13 mouse cellular contexts compared by ENCODE assay signal in genomic region chr3:151333867-151334341, GRCm38 (mm10).
A peak's percentile ranks its signal among the peaks of the same experiment; 100 is the strongest.
DNase-seq lines count a peak whose midpoint lies in the region; ATAC-seq lines count a peak whose summit lies in the region.
"Had no signal": no experiment of that assay in that cellular context is flagged by ENCODE, and none has a peak within 500 bp of the region (broad histone marks: within the 10 kb centered on the region; RNA-seq: fewer than 3 reads in every experiment).

No protein-coding gene starts in this region.

- no peaks in the 10 kb centered on the region for H3K9me3 ChIP-seq in midbrain, embryonic 11.5 days (ENCODE audit: control insufficient read depth, low read length)
- H3K9me3 ChIP-seq in midbrain, embryonic 10.5 days (replicated peaks): no peaks in the 10 kb centered on the region
- no peaks in the 10 kb centered on the region for H3K9me3 ChIP-seq in forebrain, embryonic 10.5 days
- no peaks in the 10 kb centered on the region for H3K9me3 ChIP-seq in hindbrain, embryonic 16.5 days (ENCODE audit: control insufficient read depth, low read length)
- H3K9me3 ChIP-seq in heart, embryonic 10.5 days: no peaks in the 10 kb centered on the region
- no peaks in the 10 kb centered on the region for H3K9me3 ChIP-seq in heart, embryonic 12.5 days (replicated peaks)

- no peaks in the 10 kb centered on the region for H3K27me3 ChIP-seq in midbrain, embryonic 11.5 days (ENCODE audit: control insufficient read depth, insufficient read depth, low read length)
- no peaks in the 10 kb centered on the region for H3K27me3 ChIP-seq in midbrain, embryonic 10.5 days (ENCODE audit: low read depth, poor library complexity, severe bottlenecking)
- H3K27me3 ChIP-seq in forebrain, embryonic 10.5 days (ENCODE audit: poor library complexity, severe bottlenecking): no peaks in the 10 kb centered on the region
- H3K27me3 ChIP-seq in hindbrain, embryonic 16.5 days (replicated peaks; ENCODE audit: control insufficient read depth, insufficient read depth, low read length): no peaks in the 10 kb centered on the region
- H3K27me3 ChIP-seq in heart, embryonic 10.5 days (ENCODE audit: insufficient read depth, poor library complexity, severe bottlenecking): no peaks in the 10 kb centered on the region
- no peaks in the 10 kb centered on the region for H3K27me3 ChIP-seq in heart, embryonic 12.5 days (replicated peaks)

- no peak overlapping the region for H3K9ac ChIP-seq in midbrain, embryonic 11.5 days (ENCODE audit: low read length)
- no peak overlapping the region for H3K9ac ChIP-seq in hindbrain, embryonic 16.5 days (ENCODE audit: low read depth, low read length)
- no peak overlapping the region for H3K9ac ChIP-seq in heart, embryonic 12.5 days
- H3K9ac ChIP-seq: liver, postnatal 0 days had no signal

- no peaks in the 10 kb centered on the region for H3K4me1 ChIP-seq in midbrain, embryonic 11.5 days (ENCODE audit: control insufficient read depth, insufficient read depth, low read length)
- peaks cover 12% of the 10 kb centered on the region; the same call in 1 of the 2 replicates for H3K4me1 ChIP-seq in midbrain, embryonic 10.5 days
- peaks cover 36% of the 10 kb centered on the region for H3K4me1 ChIP-seq in forebrain, embryonic 10.5 days
- H3K4me1 ChIP-seq in hindbrain, embryonic 16.5 days (ENCODE audit: control insufficient read depth, insufficient read depth, low read depth, low read length): 0 out of 2 replicates have a peak, but pooled peaks cover 2% of the 10 kb centered on the region
- H3K4me1 ChIP-seq in heart, embryonic 10.5 days: peaks cover 11% of the 10 kb centered on the region
- H3K4me1 ChIP-seq in heart, embryonic 12.5 days (replicated peaks): peaks cover 5% of the 10 kb centered on the region; the same call in 1 of the 2 replicates

- 23% methylated on average over 6 of the region's 6 CpGs for WGBS in midbrain, embryonic 11.5 days
- 41% methylated on average over 6 of the region's 6 CpGs for WGBS in midbrain, embryonic 10.5 days
- WGBS in forebrain, embryonic 10.5 days: 16% methylated on average over 6 of the region's 6 CpGs
- 37% methylated on average over 6 of the region's 6 CpGs for WGBS in hindbrain, embryonic 16.5 days
- 58% methylated on average over 6 of the region's 6 CpGs for WGBS in heart, embryonic 10.5 days
- 59% methylated on average over 6 of the region's 6 CpGs for WGBS in heart, embryonic 12.5 days

- H3K4me2 ChIP-seq in midbrain, embryonic 11.5 days: no peak overlapping the region
- no peak overlapping the region for H3K4me2 ChIP-seq in hindbrain, embryonic 16.5 days (ENCODE audit: low read length)
- no peak overlapping the region for H3K4me2 ChIP-seq in heart, embryonic 12.5 days

- no peak for DNase-seq in midbrain, embryonic 11.5 days (ENCODE audit: low spot score, missing footprints)
- no peak for DNase-seq in midbrain, embryonic 10.5 days (ENCODE audit: low spot score)
- no peak for DNase-seq in forebrain, embryonic 10.5 days (ENCODE audit: extremely low spot score, low spot score)
- DNase-seq in adrenal gland, postnatal 36 days: no peak
- DNase-seq in kidney, adult 11 months: no peak
- DNase-seq in heart, embryonic 10.5 days (ENCODE audit: low spot score): no peak
- DNase-seq: adrenal gland, postnatal 14 days; gastrocnemius, postnatal 10 days; heart, postnatal 14 days; kidney, postnatal 14 days; liver, postnatal 0 days had no signal

- no peak overlapping the region for H3K4me3 ChIP-seq in midbrain, embryonic 11.5 days (ENCODE audit: low read depth, low read length)
- no peak overlapping the region for H3K4me3 ChIP-seq in midbrain, embryonic 10.5 days
- no peak overlapping the region for H3K4me3 ChIP-seq in forebrain, embryonic 10.5 days
- H3K4me3 ChIP-seq in hindbrain, embryonic 16.5 days (ENCODE audit: low read length): no peak overlapping the region
- H3K4me3 ChIP-seq in heart, embryonic 10.5 days: no peak overlapping the region
- H3K4me3 ChIP-seq in heart, embryonic 12.5 days: no peak overlapping the region

- H3K27ac ChIP-seq in midbrain, embryonic 11.5 days (ENCODE audit: low read depth, low read length): no peak overlapping the region
- H3K27ac ChIP-seq in midbrain, embryonic 10.5 days (replicated peaks): no peak overlapping the region
- H3K27ac ChIP-seq in forebrain, embryonic 10.5 days: peak overlapping the region; percentile 58
- H3K27ac ChIP-seq in hindbrain, embryonic 16.5 days (ENCODE audit: low read depth, low read length): no peak overlapping the region
- H3K27ac ChIP-seq in heart, embryonic 10.5 days: no peak overlapping the region
- no peak overlapping the region for H3K27ac ChIP-seq in heart, embryonic 12.5 days (ENCODE audit: poor library complexity, severe bottlenecking)

- peak; percentile 83 for ATAC-seq in midbrain, embryonic 11.5 days (ENCODE audit: low FRiP score)
- peak; percentile 73 for ATAC-seq in hindbrain, embryonic 16.5 days
- no peak for ATAC-seq in heart, embryonic 12.5 days (ENCODE audit: insufficient number of reproducible peaks, low FRiP score)
- ATAC-seq: liver, postnatal 0 days had no signal

- no peaks in the 10 kb centered on the region for H3K36me3 ChIP-seq in midbrain, embryonic 11.5 days (ENCODE audit: control insufficient read depth, insufficient read depth, low read length)
- no peaks in the 10 kb centered on the region for H3K36me3 ChIP-seq in midbrain, embryonic 10.5 days
- no peaks in the 10 kb centered on the region for H3K36me3 ChIP-seq in forebrain, embryonic 10.5 days (replicated peaks)
- no peaks in the 10 kb centered on the region for H3K36me3 ChIP-seq in hindbrain, embryonic 16.5 days (ENCODE audit: control insufficient read depth, insufficient read depth, low read length)
- H3K36me3 ChIP-seq in heart, embryonic 10.5 days: no peaks in the 10 kb centered on the region
- no peaks in the 10 kb centered on the region for H3K36me3 ChIP-seq in heart, embryonic 12.5 days
